Mouse (Mus musculus): ENCODE data around the gene Hmga2. TPM values are rescaled to one million over a fixed set of nuclear protein-coding genes. Genes with fewer than 3 reads are reported as not detected.

The Hmga2 gene
- polyA plus RNA-seq, 2 experiments: 3.4 to 5.4 TPM

- no peak for DNase-seq (ENCODE audit: low read depth in 3 of 3, low spot score in 3 of 3)
- Histone ChIP-seq H3K27ac (no peak overlapping the region), H3K4me3 (ENCODE audit: insufficient read depth in 1 of 2, low read depth in 2 of 2, low read length in 2 of 2) (no peak overlapping the region), H3K9ac (replicated peaks) (no peak overlapping the region), H3K4me1 (replicated peaks; ENCODE audit: control insufficient read depth in 2 of 2, insufficient read depth in 2 of 2, low read length in 1 of 2) (no peaks in the 10 kb centered on the region), H3K36me3 (replicated peaks; ENCODE audit: control insufficient read depth, insufficient read depth, low read depth) (no peaks in the 10 kb centered on the region), H3K27me3 (ENCODE audit: control insufficient read depth, insufficient read depth, low read length) (no peaks in the 10 kb centered on the region), H3K4me2 (ENCODE audit: low read depth) (no peak overlapping the region), H3K9me3 (ENCODE audit: control insufficient read depth, low read length) (no peaks in the 10 kb centered on the region)
- TF ChIP-seq CTCF (IDR thresholded peaks at IDR 0.05; ENCODE audit: low read depth) (no peak), EP300 (IDR thresholded peaks at IDR 0.05; ENCODE audit: low read depth) (no peak)
- no peak for ATAC-seq (ENCODE audit: insufficient read depth)
- 62% methylated on average over 1 of the region's 1 CpGs for WGBS (ENCODE audit: insufficient replicate concordance)
These were observed 18.4 kb upstream of the Hmga2 start for GRCm38 (mm10) chr10:120494653-120495052.

- H3K9me3 ChIP-seq (ENCODE audit: control insufficient read depth, low read length): no peaks in the 10 kb centered on the region
- ATAC-seq (ENCODE audit: insufficient read depth) (no peak), DNase-seq (ENCODE audit: low read depth in 3 of 3, low spot score in 3 of 3) (no peak)
- H3K27ac ChIP-seq: no peak overlapping the region
- no peak for TF ChIP-seq EP300 (IDR thresholded peaks at IDR 0.05; ENCODE audit: low read depth)
- TF ChIP-seq CTCF (IDR thresholded peaks at IDR 0.05; ENCODE audit: low read depth): no peak
- H3K36me3 ChIP-seq (replicated peaks; ENCODE audit: control insufficient read depth, insufficient read depth, low read depth): no peaks in the 10 kb centered on the region
- H3K9ac ChIP-seq (replicated peaks): no peak overlapping the region
- H3K4me2 ChIP-seq (ENCODE audit: low read depth): no peak overlapping the region
- no peak overlapping the region for H3K4me3 ChIP-seq (ENCODE audit: insufficient read depth in 1 of 2, low read depth in 2 of 2, low read length in 2 of 2)
- H3K4me1 ChIP-seq (replicated peaks; ENCODE audit: control insufficient read depth in 2 of 2, insufficient read depth in 2 of 2, low read length in 1 of 2): no peaks in the 10 kb centered on the region
- 41% methylated on average over 5 of the region's 5 CpGs for WGBS (ENCODE audit: insufficient replicate concordance)
- H3K27me3 ChIP-seq (ENCODE audit: control insufficient read depth, insufficient read depth, low read length): no peaks in the 10 kb centered on the region
These were observed 15.2 kb upstream of the Hmga2 start for GRCm38 (mm10) chr10:120491477-120491876.

- Histone ChIP-seq H3K9me3 (ENCODE audit: control insufficient read depth, low read length) (no peaks in the 10 kb centered on the region), H3K27ac (no peak overlapping the region), H3K27me3 (ENCODE audit: control insufficient read depth, insufficient read depth, low read length) (no peaks in the 10 kb centered on the region), H3K9ac (replicated peaks) (no peak overlapping the region), H3K36me3 (replicated peaks; ENCODE audit: control insufficient read depth, insufficient read depth, low read depth) (no peaks in the 10 kb centered on the region), H3K4me3 (ENCODE audit: insufficient read depth in 1 of 2, low read depth in 2 of 2, low read length in 2 of 2) (no peak overlapping the region), H3K4me1 (replicated peaks; ENCODE audit: control insufficient read depth in 2 of 2, insufficient read depth in 2 of 2, low read length in 1 of 2) (no peaks in the 10 kb centered on the region), H3K4me2 (ENCODE audit: low read depth) (no peak overlapping the region)
- TF ChIP-seq EP300 (IDR thresholded peaks at IDR 0.05; ENCODE audit: low read depth): no peak
- TF ChIP-seq CTCF (IDR thresholded peaks at IDR 0.05; ENCODE audit: low read depth): no peak
- ATAC-seq (ENCODE audit: insufficient read depth) (no peak), DNase-seq (ENCODE audit: low read depth in 3 of 3, low spot score in 3 of 3) (no peak)
- whole genome bisulfite sequencing (ENCODE audit: insufficient replicate concordance): 75% methylated on average over 3 of the region's 3 CpGs
These were observed 13.3 kb upstream of the Hmga2 start for GRCm38 (mm10) chr10:120489611-120490010.

- Histone ChIP-seq H3K9me3 (ENCODE audit: control insufficient read depth, low read length) (no peaks in the 10 kb centered on the region), H3K36me3 (replicated peaks; ENCODE audit: control insufficient read depth, insufficient read depth, low read depth) (no peaks in the 10 kb centered on the region), H3K4me3 (ENCODE audit: insufficient read depth in 1 of 2, low read depth in 2 of 2, low read length in 2 of 2) (no peak overlapping the region), H3K27ac (no peak overlapping the region), H3K4me1 (replicated peaks; ENCODE audit: control insufficient read depth in 2 of 2, insufficient read depth in 2 of 2, low read length in 1 of 2) (no peaks in the 10 kb centered on the region), H3K27me3 (ENCODE audit: control insufficient read depth, insufficient read depth, low read length) (no peaks in the 10 kb centered on the region), H3K9ac (replicated peaks) (no peak overlapping the region), H3K4me2 (ENCODE audit: low read depth) (no peak overlapping the region)
- 53% methylated on average over 4 of the region's 4 CpGs for WGBS (ENCODE audit: insufficient replicate concordance)
- DNase-seq (ENCODE audit: low read depth in 3 of 3, low spot score in 3 of 3) (no peak), ATAC-seq (ENCODE audit: insufficient read depth) (no peak)
- TF ChIP-seq EP300 (IDR thresholded peaks at IDR 0.05; ENCODE audit: low read depth) (no peak), CTCF (IDR thresholded peaks at IDR 0.05; ENCODE audit: low read depth) (no peak)
These were observed 12.3 kb upstream of the Hmga2 start for GRCm38 (mm10) chr10:120488526-120488925.

- Histone ChIP-seq H3K4me3 (ENCODE audit: insufficient read depth in 1 of 2, low read depth in 2 of 2, low read length in 2 of 2) (no peak overlapping the region), H3K4me2 (ENCODE audit: low read depth) (no peak overlapping the region), H3K9me3 (ENCODE audit: control insufficient read depth, low read length) (no peaks in the 10 kb centered on the region), H3K4me1 (replicated peaks; ENCODE audit: control insufficient read depth in 2 of 2, insufficient read depth in 2 of 2, low read length in 1 of 2) (no peaks in the 10 kb centered on the region), H3K9ac (replicated peaks) (no peak overlapping the region), H3K27ac (no peak overlapping the region), H3K27me3 (ENCODE audit: control insufficient read depth, insufficient read depth, low read length) (no peaks in the 10 kb centered on the region), H3K36me3 (replicated peaks; ENCODE audit: control insufficient read depth, insufficient read depth, low read depth) (no peaks in the 10 kb centered on the region)
- 61% methylated on average over 1 of the region's 1 CpGs for WGBS (ENCODE audit: insufficient replicate concordance)
- no peak for ATAC-seq (ENCODE audit: insufficient read depth)
- no peak for TF ChIP-seq CTCF (IDR thresholded peaks at IDR 0.05; ENCODE audit: low read depth)
- TF ChIP-seq EP300 (IDR thresholded peaks at IDR 0.05; ENCODE audit: low read depth): no peak
- DNase-seq (ENCODE audit: low read depth in 3 of 3, low spot score in 3 of 3): no peak
These were observed 11.6 kb upstream of the Hmga2 start for GRCm38 (mm10) chr10:120487881-120488280.

Data from liver, embryonic 14.5 days (tissue).